Mouse (Mus musculus) ES-E14 (cell line): ENCODE measurements around the gene Tmem52b. TPM values are rescaled to one million over a fixed set of nuclear protein-coding genes. Genes with fewer than 3 reads are reported as not detected.
A peak's percentile ranks its signal among the peaks of the same experiment; 100 is the strongest.

Source experiments
- DNase-seq: peaks from one replicate; pipeline ENCODE4 v3.0.0-alpha.2; 2013; ENCODE audit warnings: low read depth, low spot score
- H3K27ac ChIP-seq: 2 replicates; pipeline ENCODE4 v1.5.1; 2012; ENCODE audit warnings: low read depth, mild to moderate bottlenecking, low read length, moderate library complexity, mixed read lengths; ENCODE audit not compliant: poor library complexity, insufficient read depth, severe bottlenecking
- H3K36me3 ChIP-seq: 2 replicates; pipeline ENCODE4 v1.6.1; 2012; ENCODE audit warnings: mild to moderate bottlenecking, low read length, moderate library complexity, mixed read lengths; ENCODE audit not compliant: control insufficient read depth, poor library complexity, insufficient read depth, severe bottlenecking
- H3K4me1 ChIP-seq, 2 experiments: fragments of 150-350 bp in 1 of 2; sonication (generic) in 1 of 2; 2 replicates each; pipeline ENCODE4 v1.6.1; 2012; ENCODE audit warnings: low read length in 2 of 2, mild to moderate bottlenecking in 1 of 2, mixed read lengths in 1 of 2; ENCODE audit not compliant: control insufficient read depth in 2 of 2, insufficient read depth in 2 of 2, poor library complexity in 1 of 2
- H3K4me3 ChIP-seq, 2 experiments: fragments of 150-350 bp in 1 of 2; sonication (generic) in 1 of 2; 2 replicates each; pipeline ENCODE4 v1.5.1; 2012; ENCODE audit warnings: low read length in 2 of 2, low read depth in 1 of 2, mild to moderate bottlenecking in 1 of 2, mixed read lengths in 1 of 2; ENCODE audit not compliant: insufficient read depth in 1 of 2, poor library complexity in 1 of 2, severe bottlenecking in 1 of 2
- H3K9ac ChIP-seq: 2 replicates; pipeline ENCODE4 v1.6.1; 2012; ENCODE audit warnings: low read depth, mild to moderate bottlenecking, low read length, mixed read lengths; ENCODE audit not compliant: poor library complexity, insufficient read depth, severe bottlenecking
- H3K9me3 ChIP-seq: fragments of 150-350 bp; sonication (generic); 2 replicates; pipeline ENCODE4 v1.6.1; 2012; ENCODE audit warnings: low read depth, mild to moderate bottlenecking, low read length; ENCODE audit not compliant: control insufficient read depth, insufficient read depth
- CHD2 ChIP-seq: IDR thresholded peaks from 2 replicates; pipeline ENCODE4 v1.6.1; 2014; ENCODE audit warnings: mild to moderate bottlenecking, low read depth, low read length, inconsistent platforms
- HCFC1 ChIP-seq: IDR thresholded peaks from 2 replicates; pipeline ENCODE4 v1.6.1; 2012; ENCODE audit warnings: low read length, inconsistent platforms, borderline replicate concordance; ENCODE audit not compliant: insufficient read depth
- MAFK ChIP-seq: IDR thresholded peaks from 2 replicates; pipeline ENCODE4 v1.6.1; 2014; ENCODE audit warnings: mild to moderate bottlenecking, low read depth, low read length, inconsistent platforms; ENCODE audit not compliant: insufficient read depth
- ZC3H11A ChIP-seq: IDR thresholded peaks from 2 replicates; pipeline ENCODE4 v1.6.1; 2012; ENCODE audit warnings: low read depth, mild to moderate bottlenecking, inconsistent platforms, low read length, borderline replicate concordance
- ZNF384 ChIP-seq: IDR thresholded peaks from 2 replicates; pipeline ENCODE4 v1.6.1; 2012; ENCODE audit warnings: low read depth, low read length, inconsistent platforms
- in situ Hi-C, 2 experiments: fragments of 600-800 bp; cut with MboI; formaldehyde crosslinking; loops; one replicate each; pipeline ENCODE4 v1.15.1; 2025; ENCODE audit warnings: low sequenced_read_pairs in 2 of 2, inconsistent platforms in 1 of 2; ENCODE audit not compliant: unreplicated experiment in 2 of 2
- total RNA-seq: library from RNA; depleted of rRNA; stranded (reverse); fragments of 300-350 nt; gene quantifications from 2 replicates; pipeline ENCODE4 v1.2.3, GENCODE M21; 2012

Gene Tmem52b
- total RNA-seq, 1 experiment: not detected

- Histone ChIP-seq H3K9me3 (no peaks in the 10 kb centered on the region), H3K36me3 (peaks cover 12% of the 10 kb centered on the region; the same call in 1 of the 2 replicates)
- in situ Hi-C loops: no loop called here
These were observed 26.2 kb downstream of the Tmem52b start for GRCm38 (mm10) chr6:129538555-129538954.

DNA sequence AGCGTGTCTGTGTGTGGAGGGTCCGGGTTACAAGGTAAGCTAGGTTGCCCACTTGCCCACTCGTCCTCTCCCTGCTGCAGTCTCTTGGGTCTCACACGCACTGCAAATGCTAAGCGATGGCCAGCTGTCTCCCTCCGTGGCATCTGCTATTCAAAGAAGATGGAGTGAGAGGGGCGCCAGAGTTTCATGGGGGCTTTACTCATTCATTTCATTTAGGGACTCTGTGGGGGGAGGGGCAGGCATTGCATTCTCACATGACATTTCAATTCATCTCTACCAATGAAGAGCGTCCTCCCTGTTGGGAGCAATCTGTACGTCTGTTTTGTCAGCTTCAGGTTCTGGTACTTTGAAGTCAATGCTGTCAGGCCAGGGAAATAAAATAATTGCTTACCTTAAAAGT is 29.6 kb downstream of the Tmem52b start:
- Histone ChIP-seq H3K4me3 (no peak overlapping the region), H3K36me3 (peaks cover 12% of the 10 kb centered on the region; the same call in 1 of the 2 replicates), H3K9ac (no peak overlapping the region), H3K27ac (no peak overlapping the region), H3K9me3 (no peaks in the 10 kb centered on the region), H3K4me1 (no peaks in the 10 kb centered on the region)
- in situ Hi-C loops: no loop called here
- no peak for TF ChIP-seq ZC3H11A
- no peak for TF ChIP-seq MAFK
- no peak for TF ChIP-seq CHD2
- TF ChIP-seq ZNF384: no peak
- TF ChIP-seq HCFC1: no peak
- DNase-seq: no peak

More at GRCm38 (mm10) chr6:129538555-129538954, 26.2 kb downstream of the Tmem52b start:
- H3K4me3 ChIP-seq: no peak overlapping the region
- TF ChIP-seq MAFK: no peak
- TF ChIP-seq ZC3H11A: no peak
- no peak for TF ChIP-seq ZNF384
- no peak for TF ChIP-seq HCFC1
- no peak for TF ChIP-seq CHD2
- H3K4me1 ChIP-seq: no peaks in the 10 kb centered on the region
- H3K27ac ChIP-seq: no peak overlapping the region
- no peak for DNase-seq
- H3K9ac ChIP-seq: no peak overlapping the region

DNA sequence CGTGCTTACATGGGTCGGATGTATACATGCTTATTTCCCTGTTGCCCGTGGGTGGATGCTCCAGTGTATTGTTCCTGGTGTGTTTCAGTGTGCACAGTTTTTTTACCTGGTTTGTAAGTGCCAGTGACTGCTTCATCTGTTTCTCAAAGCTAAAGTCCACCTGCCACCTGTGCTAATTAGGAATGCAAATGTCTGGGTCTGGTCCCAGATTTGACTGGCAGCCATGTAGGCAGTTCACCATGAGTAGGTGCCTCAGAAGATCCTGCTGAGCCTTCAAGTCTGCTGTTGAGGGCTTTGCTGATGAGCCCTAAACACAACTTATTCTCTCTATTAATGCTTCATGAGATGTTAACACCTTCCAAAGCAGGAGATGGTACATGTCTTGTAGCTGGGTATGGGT is 30.2 kb downstream of the Tmem52b start:
- DNase-seq: no peak
- H3K4me3 ChIP-seq: no peak overlapping the region
- in situ Hi-C loops: no loop called here
- H3K9ac ChIP-seq: no peak overlapping the region
- peaks cover 12% of the 10 kb centered on the region; the same call in 1 of the 2 replicates for H3K36me3 ChIP-seq
- H3K9me3 ChIP-seq: no peaks in the 10 kb centered on the region
- no peak overlapping the region for H3K27ac ChIP-seq
- TF ChIP-seq HCFC1 (no peak), ZC3H11A (no peak), ZNF384 (no peak)
- no peaks in the 10 kb centered on the region for H3K4me1 ChIP-seq

- in situ Hi-C loops: no loop called here
- H3K9ac ChIP-seq: no peak overlapping the region
- H3K4me1 ChIP-seq: no peaks in the 10 kb centered on the region
- no peak for TF ChIP-seq ZC3H11A
- TF ChIP-seq MAFK: no peak
- TF ChIP-seq HCFC1: no peak
- no peak for TF ChIP-seq ZNF384
- no peak for TF ChIP-seq CHD2
- DNase-seq: peak; percentile 52
- no peak overlapping the region for H3K27ac ChIP-seq
- peaks cover 12% of the 10 kb centered on the region; the same call in 1 of the 2 replicates for H3K36me3 ChIP-seq
- H3K4me3 ChIP-seq: no peak overlapping the region
- no peaks in the 10 kb centered on the region for H3K9me3 ChIP-seq
These were observed 31.6 kb downstream of the Tmem52b start for GRCm38 (mm10) chr6:129543709-129544606.
